Mouse (Mus musculus) liver, adult (tissue): Measurements from ENCODE around the gene Gdpgp1.

Experiments used
- GATA4 ChIP-seq: IDR thresholded peaks from 2 replicates; pipeline ENCODE4 v1.6.1; 2014; ENCODE audit warnings: mild to moderate bottlenecking, low read length; ENCODE audit not compliant: insufficient replicate concordance

The Gdpgp1 gene

DNA sequence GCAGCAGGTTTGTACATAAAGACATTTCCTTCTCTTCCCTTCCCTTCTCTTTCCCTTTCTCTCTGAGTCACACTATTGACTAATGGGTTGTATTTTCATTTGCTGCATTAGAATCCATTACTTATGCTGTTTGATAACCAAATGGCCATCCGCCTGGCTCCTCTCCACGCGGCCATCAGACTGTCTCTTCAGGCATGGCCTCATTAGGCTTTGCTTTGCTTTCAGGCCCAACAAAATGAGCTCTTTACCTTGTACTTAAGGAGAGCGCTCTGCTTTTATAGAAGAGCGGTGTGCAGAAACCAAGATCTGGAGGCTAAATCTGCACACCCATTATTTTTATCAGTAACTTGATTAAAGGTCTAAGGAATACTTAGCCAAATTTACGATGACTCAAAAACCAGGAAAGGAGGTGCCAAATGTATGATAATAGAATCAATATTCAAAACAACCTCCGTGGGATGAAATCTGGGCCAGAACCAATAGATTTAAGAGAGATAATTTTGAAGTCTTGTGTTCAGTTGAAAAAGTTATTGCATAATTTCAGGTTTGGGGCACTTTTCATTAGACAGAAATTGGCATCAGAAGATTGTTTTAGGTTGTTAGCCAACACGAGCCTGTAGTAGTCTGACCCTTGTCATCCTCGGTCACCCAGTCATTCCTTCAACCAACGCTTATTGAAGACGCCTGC lies 36.9 kb upstream of the Gdpgp1 start:
- TF ChIP-seq GATA4 = peak; percentile 88

DNA sequence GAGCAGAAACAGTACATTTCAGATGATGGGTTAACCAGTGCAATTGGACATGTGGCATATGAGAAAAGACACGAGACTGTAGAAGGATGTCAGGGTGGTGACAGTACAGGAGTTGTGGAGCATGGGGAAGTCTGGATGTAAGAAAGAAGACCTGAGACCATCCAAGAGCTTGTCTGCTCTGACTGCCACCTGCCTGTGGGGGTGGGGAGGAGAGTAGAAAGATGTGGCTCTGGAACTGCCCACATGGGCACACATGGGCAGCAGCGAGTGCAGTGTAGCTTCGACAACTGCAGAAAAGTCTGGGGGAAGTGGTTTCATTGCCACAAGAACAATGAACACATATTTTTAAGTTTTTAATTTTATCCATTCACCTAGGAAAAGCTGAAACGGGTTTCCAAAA lies 35.3 kb upstream of the Gdpgp1 start:
- TF ChIP-seq GATA4 = no peak

- peak; percentile 19; the same call in 1 of the 2 replicates for TF ChIP-seq GATA4
Observed at GRCm38 (mm10) chr7:80197941-80198778, 34.5 kb upstream of the Gdpgp1 start.

- TF ChIP-seq GATA4 = no peak
Observed at GRCm38 (mm10) chr7:80198863-80199262, 33.8 kb upstream of the Gdpgp1 start.

DNA sequence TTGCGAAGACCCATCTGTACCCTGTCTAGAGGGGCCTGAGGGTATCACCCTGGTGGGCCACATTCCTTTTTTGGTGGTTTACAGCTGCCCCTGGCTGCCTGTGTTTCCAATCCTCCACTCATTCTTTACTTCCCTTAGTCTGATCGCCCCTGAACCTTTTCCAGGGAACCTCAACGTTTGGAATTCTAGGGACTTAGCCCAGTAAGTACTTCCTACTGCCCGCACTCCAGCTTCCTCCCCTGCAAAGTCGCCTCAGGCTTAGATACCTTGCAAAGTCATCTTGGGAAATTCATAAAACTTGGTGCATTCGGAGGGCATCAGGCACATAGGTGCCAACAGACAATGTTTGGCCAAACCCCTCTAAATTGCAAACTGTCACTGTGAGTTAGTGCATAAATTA lies 33.4 kb upstream of the Gdpgp1 start:
- TF ChIP-seq GATA4 = no peak

GRCm38 (mm10) chr7:80199851-80200587 lies 32.6 kb upstream of the Gdpgp1 start:
- TF ChIP-seq GATA4 = no peak

DNA sequence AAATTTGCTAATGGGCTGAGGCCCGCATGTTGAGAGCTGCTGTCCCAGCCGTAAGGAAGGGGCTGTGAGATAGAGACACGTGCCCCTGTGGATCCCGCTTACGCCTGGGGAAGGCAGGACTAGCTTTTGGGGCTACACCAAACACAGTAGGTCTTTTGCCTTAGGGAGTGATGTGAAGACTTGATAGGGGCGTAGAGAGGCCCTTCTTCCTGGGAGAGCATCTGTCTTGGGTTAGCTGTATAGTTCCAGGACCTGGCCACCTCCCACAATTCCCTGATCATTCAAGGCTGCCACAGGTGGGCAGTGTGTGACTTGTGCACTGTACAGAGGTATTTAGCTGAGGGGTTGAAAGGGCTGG lies 32.1 kb upstream of the Gdpgp1 start:
- no peak for TF ChIP-seq GATA4

GRCm38 (mm10) chr7:80200963-80201539 lies 31.6 kb upstream of the Gdpgp1 start:
- TF ChIP-seq GATA4 = no peak

DNA sequence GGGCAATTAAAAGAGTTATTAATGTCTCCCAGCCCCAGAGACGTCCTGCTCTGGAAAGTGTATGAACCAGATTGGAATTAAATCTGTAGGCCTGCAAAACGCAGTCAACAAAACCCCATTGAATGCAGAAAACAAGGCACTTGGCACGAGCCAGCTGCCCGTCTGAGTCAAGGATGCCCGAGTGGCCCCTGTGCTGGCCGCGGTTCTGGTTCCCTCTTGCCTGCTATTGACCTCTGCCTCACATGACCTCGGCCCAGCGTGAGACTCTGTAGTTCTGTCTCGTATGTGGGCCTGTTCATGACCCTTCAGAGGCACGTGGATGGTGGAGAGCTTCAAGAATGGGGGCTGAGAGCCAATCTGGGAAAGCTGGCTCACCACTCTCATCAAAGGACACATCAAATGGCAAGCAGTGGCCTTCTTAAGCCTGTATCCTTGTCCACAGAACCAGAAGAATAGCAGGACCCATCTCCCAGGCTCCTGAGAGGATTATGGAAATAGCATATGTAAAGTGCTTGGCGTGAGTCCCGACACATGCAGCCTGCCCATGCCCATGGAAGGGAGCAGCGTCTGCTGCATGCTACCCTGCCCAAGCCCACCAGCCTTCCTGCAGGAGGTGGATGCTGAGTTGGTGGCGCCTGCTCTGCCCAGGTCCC lies 30.7 kb upstream of the Gdpgp1 start:
- no peak for TF ChIP-seq GATA4

GRCm38 (mm10) chr7:80202961-80203360 lies 29.7 kb upstream of the Gdpgp1 start:
- TF ChIP-seq GATA4 = no peak

DNA sequence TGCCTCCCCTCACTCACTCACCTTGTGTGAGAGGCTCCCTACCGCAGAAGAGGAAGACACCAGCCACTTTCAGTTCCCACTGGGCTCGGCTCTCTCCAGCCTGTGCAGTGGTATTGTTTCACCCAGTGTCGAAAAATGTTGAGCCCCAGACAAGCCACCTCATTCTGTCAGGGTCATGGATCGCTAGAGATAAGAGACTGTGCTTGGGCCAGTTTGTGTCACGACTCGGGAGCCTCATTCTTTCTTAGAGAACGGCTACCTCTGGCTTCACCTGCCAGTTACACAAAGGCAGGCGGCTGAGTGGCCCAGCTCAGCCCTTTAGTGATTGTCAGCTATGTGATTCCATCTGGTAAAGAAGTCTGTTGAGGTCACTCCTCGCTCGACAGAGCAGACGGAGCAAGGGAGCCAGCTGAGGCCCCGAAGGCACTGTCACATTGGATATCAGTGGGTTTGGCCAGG lies 29.0 kb upstream of the Gdpgp1 start:
- no peak for TF ChIP-seq GATA4

DNA sequence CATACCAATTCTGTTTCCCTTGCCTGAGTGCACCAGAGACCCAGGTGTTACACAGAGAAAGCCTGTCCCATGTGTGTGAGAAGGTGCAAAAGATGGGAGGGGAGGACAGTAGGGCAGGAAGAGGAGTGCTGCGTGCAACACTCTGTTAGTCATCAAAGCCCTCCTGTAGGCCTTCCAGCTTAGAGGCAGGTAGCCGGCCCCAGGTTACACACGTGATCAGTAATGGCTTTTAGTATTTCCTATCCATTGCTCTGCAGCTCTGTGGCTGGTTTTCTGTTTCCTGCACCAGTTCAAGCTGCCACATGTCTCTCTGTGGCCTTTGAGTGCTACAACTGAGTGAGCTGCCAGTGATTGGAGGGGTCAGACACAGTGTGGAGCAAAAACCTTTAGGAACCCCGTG lies 28.3 kb upstream of the Gdpgp1 start:
- no peak for TF ChIP-seq GATA4

DNA sequence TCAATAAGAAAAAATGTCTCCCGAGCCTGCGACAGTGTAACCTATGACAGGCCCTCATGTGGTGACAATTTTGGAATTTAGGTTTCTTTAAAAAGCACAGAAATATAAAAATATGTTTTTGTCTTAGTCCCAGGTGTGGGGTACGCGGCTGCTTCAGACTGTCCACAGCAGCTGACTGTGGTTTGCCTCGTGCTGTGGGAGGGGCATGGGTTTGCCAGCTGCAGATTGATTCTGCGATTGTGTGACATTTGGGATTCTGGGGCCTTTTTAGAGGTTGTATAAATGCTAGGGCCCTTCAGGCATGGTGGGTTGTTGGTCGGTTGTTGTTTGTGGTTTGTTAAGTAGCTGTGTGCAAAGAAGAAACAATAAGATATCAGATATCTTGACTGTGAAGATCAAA lies 27.7 kb upstream of the Gdpgp1 start:
- no peak for TF ChIP-seq GATA4

DNA sequence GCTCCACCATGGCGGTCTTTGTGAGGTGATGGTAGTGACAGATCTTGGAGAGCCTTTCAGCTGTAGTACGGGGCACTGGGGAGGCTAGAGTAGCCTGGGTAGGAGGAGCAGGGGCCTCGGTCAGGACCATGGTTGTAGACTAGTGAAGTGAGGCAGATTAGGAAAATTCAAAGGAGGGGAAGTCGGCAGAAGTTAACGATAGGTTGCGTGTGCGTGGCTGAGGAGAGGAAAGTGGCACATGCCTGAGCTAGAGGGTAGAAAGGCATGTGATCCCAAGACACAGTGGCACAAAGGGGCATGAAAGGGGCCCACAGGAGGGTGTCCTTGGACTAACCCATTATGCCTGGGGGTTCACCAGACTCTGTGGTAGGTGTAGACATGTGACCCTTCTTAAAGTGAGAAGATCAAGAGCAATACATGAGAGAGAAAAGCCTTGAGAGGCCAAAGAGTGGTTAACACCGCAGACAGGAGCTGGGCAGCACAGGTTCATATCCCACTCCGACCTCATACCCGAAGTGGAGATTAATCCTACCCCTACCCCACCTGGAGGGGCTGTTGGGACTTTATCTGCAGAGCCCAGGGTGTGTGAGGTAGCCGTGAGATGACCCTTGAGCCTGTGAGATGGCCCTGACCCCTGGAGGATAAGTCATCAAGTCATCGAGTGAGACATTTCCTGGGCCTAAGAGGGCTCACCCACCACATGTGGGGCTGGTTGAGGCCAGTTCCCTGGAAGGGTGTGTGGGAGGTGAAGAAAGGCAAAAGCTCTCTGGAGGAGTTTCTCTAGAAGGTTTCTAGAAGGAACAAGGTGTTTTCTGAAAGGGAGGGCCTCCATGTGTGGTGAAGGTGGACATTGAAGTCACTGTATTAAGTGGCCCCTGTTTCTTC lies 26.7 kb upstream of the Gdpgp1 start:
- TF ChIP-seq GATA4 = no peak
